Mouse (Mus musculus) liver, embryonic 16.5 days (tissue): Measurements from ENCODE around the gene Echdc3. TPM values are rescaled to one million over a fixed set of nuclear protein-coding genes. Genes with fewer than 3 reads are reported as not detected.

Source experiments
- ATAC-seq: fragments of 200-750 bp; cut with Nextera tagmentation; 2 replicates; pipeline ENCODE4 v1.8.0; 2017; ENCODE audit warnings: low read depth, mild to moderate bottlenecking, moderate number of reproducible peaks, moderate library complexity
- H3K27ac ChIP-seq: fragments of 300-500 bp; sonication (generic); 2 replicates; pipeline ENCODE4 v1.5.1; 2014; ENCODE audit warnings: mild to moderate bottlenecking, low read length
- H3K27me3 ChIP-seq: fragments of 300-500 bp; sonication (generic); 2 replicates; pipeline ENCODE4 v1.6.1; 2014; ENCODE audit warnings: low read depth, low read length, mixed read lengths; ENCODE audit not compliant: control insufficient read depth, insufficient read depth
- H3K36me3 ChIP-seq: fragments of 300-500 bp; sonication (generic); 2 replicates; pipeline ENCODE4 v1.6.1; 2014; ENCODE audit warnings: mild to moderate bottlenecking; ENCODE audit not compliant: control insufficient read depth, insufficient read depth
- H3K4me1 ChIP-seq: fragments of 300-500 bp; sonication (generic); 2 replicates; pipeline ENCODE4 v1.6.1; 2014; ENCODE audit warnings: low read depth, low read length, mixed read lengths; ENCODE audit not compliant: control insufficient read depth
- H3K4me2 ChIP-seq: fragments of 300-500 bp; sonication (generic); 2 replicates; pipeline ENCODE4 v1.6.1; 2014; ENCODE audit warnings: low read depth, low read length, mixed read lengths
- H3K4me3 ChIP-seq: fragments of 300-500 bp; sonication (generic); 2 replicates; pipeline ENCODE4 v1.5.1; 2014; ENCODE audit warnings: low read depth, mild to moderate bottlenecking, low read length
- H3K9ac ChIP-seq: fragments of 300-500 bp; sonication (generic); 2 replicates; pipeline ENCODE4 v1.6.1; 2014; ENCODE audit warnings: low read depth, low read length
- H3K9me3 ChIP-seq: fragments of 300-500 bp; sonication (generic); replicated peaks from 2 replicates; pipeline ENCODE4 v1.6.1; 2016; ENCODE audit warnings: low read length; ENCODE audit not compliant: control insufficient read depth
- WGBS: fragments of 180-500 bp; shearing (Covaris S2); extraction: QIAGEN DNeasy Blood & Tissue Kit; methylation state at CpG from one replicate; pipeline ENCODE4 v1.1.7; 2014; ENCODE audit not compliant: insufficient replicate concordance; 5-methylcytosine and 5-hydroxymethylcytosine counted together
- polyA plus RNA-seq: library from polyadenylated mRNA; unstranded; fragments of >200 nt; fragmentation: Nextera tagmentation; extraction: Ambion mirVana; gene quantifications from 2 replicates; pipeline ENCODE4 v1.2.1, GENCODE M21; 2015

Echdc3 gene
- polyA plus RNA-seq, 1 experiment from 2014 or later, result 21.1 TPM

- Histone ChIP-seq H3K9ac (no peak overlapping the region), H3K27me3 (no peaks in the 10 kb centered on the region), H3K4me3 (no peak overlapping the region), H3K27ac (no peak overlapping the region), H3K4me2 (no peak overlapping the region), H3K9me3 (no peaks in the 10 kb centered on the region), H3K4me1 (no peaks in the 10 kb centered on the region; the same call in 1 of the 2 replicates), H3K36me3 (no peaks in the 10 kb centered on the region)
- whole genome bisulfite sequencing, result 55% methylated on average over 7 of the region's 7 CpGs
- no peak for ATAC-seq
Observed at GRCm38 (mm10) chr2:6232755-6233154, 19.9 kb upstream of the Echdc3 start.

- 63% methylated on average over 6 of the region's 6 CpGs for WGBS
- Histone ChIP-seq H3K4me3 (no peak overlapping the region), H3K4me1 (no peaks in the 10 kb centered on the region; the same call in 1 of the 2 replicates), H3K9me3 (no peaks in the 10 kb centered on the region), H3K27me3 (no peaks in the 10 kb centered on the region), H3K36me3 (no peaks in the 10 kb centered on the region), H3K27ac (no peak overlapping the region), H3K9ac (no peak overlapping the region), H3K4me2 (no peak overlapping the region)
- ATAC-seq, result no peak
Observed at GRCm38 (mm10) chr2:6230865-6231264, 18.0 kb upstream of the Echdc3 start.

GRCm38 (mm10) chr2:6229597-6230290, 16.9 kb upstream of the Echdc3 start:
- Histone ChIP-seq H3K36me3 (no peaks in the 10 kb centered on the region), H3K4me2 (no peak overlapping the region), H3K9ac (no peak overlapping the region), H3K4me3 (no peak overlapping the region), H3K27me3 (no peaks in the 10 kb centered on the region), H3K9me3 (no peaks in the 10 kb centered on the region), H3K27ac (no peak overlapping the region), H3K4me1 (no peaks in the 10 kb centered on the region; the same call in 1 of the 2 replicates)
- ATAC-seq, result no peak
- 40% methylated on average over 5 of the region's 5 CpGs for WGBS

GRCm38 (mm10) chr2:6227059-6227445, 14.2 kb upstream of the Echdc3 start:
- Histone ChIP-seq H3K36me3 (no peaks in the 10 kb centered on the region), H3K4me3 (no peak overlapping the region), H3K4me2 (no peak overlapping the region), H3K9ac (no peak overlapping the region), H3K4me1 (no peaks in the 10 kb centered on the region; the same call in 1 of the 2 replicates), H3K27me3 (no peaks in the 10 kb centered on the region), H3K27ac (no peak overlapping the region), H3K9me3 (no peaks in the 10 kb centered on the region)
- WGBS, result 71% methylated on average over 7 of the region's 7 CpGs
- ATAC-seq, result no peak

GRCm38 (mm10) chr2:6226361-6227058, 13.7 kb upstream of the Echdc3 start:
- Histone ChIP-seq H3K27me3 (no peaks in the 10 kb centered on the region), H3K4me1 (no peaks in the 10 kb centered on the region; the same call in 1 of the 2 replicates), H3K27ac (no peak overlapping the region), H3K9ac (no peak overlapping the region), H3K4me2 (no peak overlapping the region), H3K36me3 (no peaks in the 10 kb centered on the region), H3K9me3 (no peaks in the 10 kb centered on the region), H3K4me3 (no peak overlapping the region)
- 69% methylated on average over 10 of the region's 10 CpGs for WGBS
- ATAC-seq, result no peak

- WGBS, result 5% methylated on average over 4 of the region's 4 CpGs
Observed at GRCm38 (mm10) chr2:6220141-6220805, 7.4 kb upstream of the Echdc3 start.

GRCm38 (mm10) chr2:6212327-6212723, 508 bp downstream of the Echdc3 start:
- H3K27ac ChIP-seq, result peak overlapping the region; percentile 83
- H3K27me3 ChIP-seq, result no peaks in the 10 kb centered on the region
- H3K4me2 ChIP-seq, result peak overlapping the region; percentile 70
- no peak for ATAC-seq
- no peaks in the 10 kb centered on the region; the same call in none of the 2 replicates for H3K4me1 ChIP-seq
- peak overlapping the region; percentile 60 for H3K4me3 ChIP-seq
- 49% methylated on average over 9 of the region's 9 CpGs for WGBS
- no peaks in the 10 kb centered on the region for H3K9me3 ChIP-seq
- H3K9ac ChIP-seq, result peak overlapping the region; percentile 61
- H3K36me3 ChIP-seq, result no peaks in the 10 kb centered on the region

More at GRCm38 (mm10) chr2:6220141-6220805, 7.4 kb upstream of the Echdc3 start:
- Histone ChIP-seq H3K27me3 (no peaks in the 10 kb centered on the region), H3K36me3 (no peaks in the 10 kb centered on the region), H3K4me3 (no peak overlapping the region), H3K9ac (no peak overlapping the region), H3K4me2 (no peak overlapping the region), H3K4me1 (no peaks in the 10 kb centered on the region; the same call in 1 of the 2 replicates), H3K9me3 (no peaks in the 10 kb centered on the region), H3K27ac (no peak overlapping the region)
- ATAC-seq, result peak; percentile 61; the same call in 1 of the 2 replicates

GRCm38 (mm10) chr2:6210840-6211239, 2.0 kb downstream of the Echdc3 start:
- 77% methylated on average over 6 of the region's 6 CpGs for WGBS
- Histone ChIP-seq H3K9ac (no peak overlapping the region), H3K27me3 (no peaks in the 10 kb centered on the region), H3K9me3 (no peaks in the 10 kb centered on the region), H3K4me3 (no peak overlapping the region), H3K36me3 (no peaks in the 10 kb centered on the region), H3K27ac (no peak overlapping the region), H3K4me2 (no peak overlapping the region), H3K4me1 (no peaks in the 10 kb centered on the region; the same call in none of the 2 replicates)
- no peak for ATAC-seq
